Mouse (Mus musculus) left cerebral cortex, adult 8-10 months (tissue): Measurements from ENCODE around the gene Grin2b. TPM values are rescaled to one million over a fixed set of nuclear protein-coding genes. Genes with fewer than 3 reads are reported as not detected.
"Not testable (repeated sequence)": the region's sequence is repeated elsewhere in the genome, so short reads cannot be mapped to it uniquely, and the experiment has no call there.

ENCODE experiments used
- DNase-seq, 2 experiments: peaks; one replicate each; pipeline ENCODE4 v3.0.0; 2022; ENCODE audit warnings: low spot score in 2 of 2
- total RNA-seq, 4 experiments: library from RNA; stranded (reverse); gene quantifications; 2 replicates each; pipeline ENCODE4 v1.2.4; 2022

The Grin2b gene
- total RNA-seq, 4 experiments from 2014 or later = 190 to 249 (median 208) TPM

- no peak for DNase-seq
Measured at GRCm38 (mm10) chr6:135805436-135805835, 367.9 kb downstream of the Grin2b start.

- DNase-seq = no peak
Measured at GRCm38 (mm10) chr6:135799949-135800348, 373.4 kb downstream of the Grin2b start.

- peak in 1 of 2 experiments; percentile 58 for DNase-seq
Measured at GRCm38 (mm10) chr6:135798202-135798992, 374.9 kb downstream of the Grin2b start.

- DNase-seq = peak in 1 of 2 experiments; percentile 61
Measured at GRCm38 (mm10) chr6:135797371-135798033, 375.8 kb downstream of the Grin2b start.

GRCm38 (mm10) chr6:135796911-135797310 lies 376.4 kb downstream of the Grin2b start:
- no peak for DNase-seq

- no peak for DNase-seq
Measured at GRCm38 (mm10) chr6:135791412-135791811, 381.9 kb downstream of the Grin2b start.

GRCm38 (mm10) chr6:135789603-135790170 lies 383.6 kb downstream of the Grin2b start:
- no peak for DNase-seq

- DNase-seq = no peak
Measured at GRCm38 (mm10) chr6:135774670-135775069, 398.6 kb downstream of the Grin2b start.

- no peak for DNase-seq
Measured at GRCm38 (mm10) chr6:135767572-135767971, 405.7 kb downstream of the Grin2b start.

GRCm38 (mm10) chr6:135758735-135759134 lies 414.6 kb downstream of the Grin2b start:
- DNase-seq = no peak

- no peak for DNase-seq
Measured at GRCm38 (mm10) chr6:135756075-135756474, 417.2 kb downstream of the Grin2b start.

- no peak for DNase-seq
Measured at GRCm38 (mm10) chr6:135748412-135749076, 424.8 kb downstream of the Grin2b start.

GRCm38 (mm10) chr6:135745606-135746005 lies 427.7 kb downstream of the Grin2b start:
- DNase-seq = no peak

- no peak for DNase-seq
Measured at GRCm38 (mm10) chr6:135734227-135734732, 439.0 kb downstream of the Grin2b start.

- no peak for DNase-seq
Measured at GRCm38 (mm10) chr6:135727106-135727505, 446.2 kb downstream of the Grin2b start.

GRCm38 (mm10) chr6:135721706-135722105 lies 451.6 kb downstream of the Grin2b start:
- no peak for DNase-seq

GRCm38 (mm10) chr6:135714906-135715305 lies 458.4 kb downstream of the Grin2b start:
- no peak for DNase-seq

GRCm38 (mm10) chr6:135714236-135714635 lies 459.1 kb downstream of the Grin2b start:
- no peak for DNase-seq

- no peak for DNase-seq
Measured at GRCm38 (mm10) chr6:135713716-135714115, 459.6 kb downstream of the Grin2b start.

GRCm38 (mm10) chr6:135706850-135707522 lies 466.3 kb downstream of the Grin2b start:
- not testable (repeated sequence) for DNase-seq

- DNase-seq = no peak
Measured at GRCm38 (mm10) chr6:135703655-135704054, 469.7 kb downstream of the Grin2b start.
